Mouse (Mus musculus) bone marrow, adult 2 months (tissue): Measurements from ENCODE around the gene Gnb1.

Experiments
- CTCF ChIP-seq: fragments of 200-500 bp; IDR thresholded peaks from 2 replicates; pipeline ENCODE4 v1.5.1; 2011; ENCODE audit warnings: low read length, control low read depth; ENCODE audit not compliant: control insufficient read depth, insufficient read depth
- POLR2A ChIP-seq: fragments of 200-500 bp; IDR thresholded peaks from 2 replicates; pipeline ENCODE4 v1.6.1; 2011; ENCODE audit warnings: low read depth, mild to moderate bottlenecking, control low read depth, low read length, borderline replicate concordance; ENCODE audit not compliant: control insufficient read depth

- TF ChIP-seq CTCF (no peak), POLR2A (no peak)
Observed at GRCm38 (mm10) chr4:155596606-155597005, 105.4 kb downstream of the Gnb1 start.
